In the genomic region with DNA sequence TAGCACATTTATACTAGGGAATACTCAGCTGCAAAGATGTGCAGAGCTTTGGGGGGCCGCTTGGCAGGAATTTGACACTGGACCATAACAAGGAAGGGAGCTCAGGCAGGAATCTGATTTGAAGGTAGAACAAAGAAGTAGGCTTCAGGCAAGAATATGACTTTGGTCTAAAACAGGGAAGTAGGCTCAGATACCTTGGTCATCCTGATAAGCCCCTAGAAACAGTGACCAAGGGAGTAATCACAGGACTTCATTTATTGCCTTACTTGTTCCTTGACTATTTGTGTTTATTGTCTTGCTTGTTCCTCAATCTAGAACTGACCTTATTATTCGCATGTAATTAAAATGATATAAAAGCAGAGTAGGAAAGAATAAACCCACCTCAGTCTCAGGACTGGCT, we compare ENCODE assay signal across 13 mouse cellular contexts.
"Had no signal": no experiment of that assay in that cellular context is flagged by ENCODE, and none has a peak within 500 bp of the region (broad histone marks: within the 10 kb centered on the region; RNA-seq: fewer than 3 reads in every experiment).

No protein-coding gene starts in this region.

- H3K27me3 ChIP-seq: midbrain, embryonic 13.5 days; midbrain, embryonic 15.5 days; neural tube, embryonic 12.5 days had no signal

- H3K4me2 ChIP-seq: lung, embryonic 14.5 days; midbrain, embryonic 11.5 days; midbrain, embryonic 13.5 days; midbrain, embryonic 15.5 days; neural tube, embryonic 12.5 days had no signal

- H3K36me3 ChIP-seq: midbrain, embryonic 13.5 days; midbrain, embryonic 15.5 days; neural tube, embryonic 12.5 days had no signal

- H3K9me3 ChIP-seq: midbrain, embryonic 13.5 days; midbrain, embryonic 15.5 days; neural tube, embryonic 12.5 days had no signal

- H3K4me1 ChIP-seq: midbrain, embryonic 13.5 days; neural tube, embryonic 12.5 days had no signal

- H3K27ac ChIP-seq: midbrain, embryonic 13.5 days; midbrain, embryonic 15.5 days; neural tube, embryonic 12.5 days had no signal

- H3K4me3 ChIP-seq: midbrain, embryonic 13.5 days; midbrain, embryonic 15.5 days; neural tube, embryonic 12.5 days had no signal

- ATAC-seq: midbrain, embryonic 13.5 days; midbrain, embryonic 15.5 days had no signal

- DNase-seq: lung, adult 18-20 months; lung, embryonic 14.5 days; lung, postnatal 10 days; lung, postnatal 4 days; right cerebral cortex, postnatal 14 days; spleen, adult 18-20 months; thymus, adult 18-20 months; thymus, postnatal 14 days; thymus, postnatal 36 days had no signal

- H3K9ac ChIP-seq: lung, embryonic 14.5 days; midbrain, embryonic 13.5 days; midbrain, embryonic 15.5 days; neural tube, embryonic 12.5 days had no signal
